Mouse (Mus musculus): Measurements from ENCODE around the gene Kctd19.

Kctd19 gene

DNA sequence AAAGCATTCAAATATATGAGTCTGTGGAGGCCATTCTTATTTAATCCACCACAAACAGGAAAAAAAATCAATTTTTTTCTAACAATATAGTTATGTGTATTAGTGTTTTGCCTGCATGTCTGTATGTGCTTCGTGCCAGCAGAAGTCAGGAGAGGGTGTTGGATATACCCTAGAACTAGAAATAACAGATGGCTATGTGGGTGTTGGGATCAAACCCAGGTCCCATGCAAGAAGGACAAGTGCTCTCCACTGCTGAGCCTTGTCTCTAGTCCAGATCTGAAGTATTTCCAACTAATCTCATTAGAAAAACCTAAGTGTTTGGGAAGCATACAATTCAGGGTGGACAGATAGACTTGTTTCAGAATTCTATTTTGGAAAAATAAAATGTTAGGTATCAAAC is 8.7 kb upstream of the Kctd19 start:
- no peak for DNase-seq (ENCODE audit: low read depth, low spot score)

DNA sequence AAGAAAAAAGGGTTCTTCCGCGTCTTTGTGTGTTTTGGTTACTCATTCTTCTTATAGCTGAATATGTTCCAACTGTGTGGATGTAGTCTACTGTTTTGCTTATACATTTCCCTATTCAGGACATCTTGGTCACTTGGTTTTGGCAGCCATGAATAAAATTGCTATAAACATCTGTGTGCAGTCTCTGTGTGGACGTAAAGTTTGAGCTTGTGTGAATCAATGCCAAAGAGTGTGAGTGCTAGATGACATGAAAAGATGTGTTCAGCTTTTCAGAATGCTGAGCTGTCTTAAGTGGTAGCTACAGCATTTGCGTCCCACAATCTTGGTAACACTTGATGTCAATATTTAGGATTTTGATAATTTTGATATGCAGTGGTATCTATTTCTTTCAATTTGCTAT is 6.5 kb upstream of the Kctd19 start:
- DNase-seq (ENCODE audit: low read depth, low spot score): no peak

DNA sequence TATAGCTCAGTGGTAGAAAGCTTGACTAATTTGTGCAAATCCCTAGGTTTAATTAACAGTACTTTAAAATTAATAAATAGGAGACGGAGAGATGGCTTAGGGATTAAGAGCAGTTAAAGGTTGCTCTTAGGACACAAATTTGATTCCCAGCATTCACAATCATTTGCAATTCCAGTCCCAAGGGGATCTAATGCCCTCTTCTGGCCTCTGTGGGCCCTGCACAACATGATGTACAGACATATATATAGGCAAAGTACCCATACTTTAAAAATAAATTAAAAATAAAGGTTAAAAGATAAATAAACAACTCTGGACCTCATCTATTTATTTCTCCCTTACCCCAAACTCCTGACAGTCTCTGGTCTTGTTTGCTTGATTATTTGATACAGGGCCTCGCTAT is 5.7 kb upstream of the Kctd19 start:
- DNase-seq (ENCODE audit: low read depth, low spot score): no peak

GRCm38 (mm10) chr8:105409947-105410346 is 3.4 kb downstream of the Kctd19 start:
- no peak for DNase-seq (ENCODE audit: low read depth, low spot score)

GRCm38 (mm10) chr8:105408331-105408730 is 5.0 kb downstream of the Kctd19 start:
- no peak for DNase-seq (ENCODE audit: low read depth, low spot score)

GRCm38 (mm10) chr8:105406416-105406815 is 6.9 kb downstream of the Kctd19 start:
- DNase-seq (ENCODE audit: low read depth, low spot score): no peak

DNA sequence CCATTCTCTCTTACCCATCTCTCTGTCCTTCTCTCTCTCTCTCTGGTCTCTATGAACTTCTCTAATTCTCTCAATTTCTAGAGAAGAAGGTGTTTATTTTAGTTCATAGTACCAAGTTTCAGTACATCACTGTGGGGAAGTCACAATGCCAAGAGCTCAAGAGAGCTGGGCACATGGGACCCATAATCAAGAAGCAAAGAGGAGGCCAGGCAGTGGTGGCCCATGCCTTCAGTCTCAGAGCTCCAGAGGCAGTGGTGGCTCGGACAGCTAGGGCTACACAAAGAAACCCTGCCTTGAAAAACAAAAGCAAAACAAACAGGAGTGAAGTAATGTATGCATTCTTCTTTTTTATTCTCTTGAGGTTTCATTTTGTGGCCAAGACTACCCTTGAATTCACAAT is 8.8 kb downstream of the Kctd19 start:
- no peak for DNase-seq (ENCODE audit: low read depth, low spot score)

DNA sequence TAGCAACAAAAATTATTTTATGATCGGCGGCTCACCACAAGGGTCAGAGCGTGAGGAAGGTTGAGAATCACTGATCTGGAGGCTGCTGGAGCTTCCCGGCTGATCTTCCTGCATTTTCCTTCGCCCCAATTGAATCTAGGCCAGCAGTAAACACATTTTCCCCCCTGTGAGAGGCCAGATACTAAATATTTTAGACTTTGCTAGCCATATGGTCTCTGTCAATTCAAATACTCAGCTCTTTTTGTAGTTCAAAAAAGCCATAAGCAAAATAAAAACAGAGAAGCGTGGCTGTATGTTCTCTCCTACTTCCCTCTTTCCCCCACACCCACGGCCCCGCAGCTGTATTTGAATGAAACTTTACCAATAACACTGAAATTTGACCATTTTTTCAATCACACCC is 9.8 kb downstream of the Kctd19 start:
- no peak for DNase-seq (ENCODE audit: low read depth, low spot score)

DNA sequence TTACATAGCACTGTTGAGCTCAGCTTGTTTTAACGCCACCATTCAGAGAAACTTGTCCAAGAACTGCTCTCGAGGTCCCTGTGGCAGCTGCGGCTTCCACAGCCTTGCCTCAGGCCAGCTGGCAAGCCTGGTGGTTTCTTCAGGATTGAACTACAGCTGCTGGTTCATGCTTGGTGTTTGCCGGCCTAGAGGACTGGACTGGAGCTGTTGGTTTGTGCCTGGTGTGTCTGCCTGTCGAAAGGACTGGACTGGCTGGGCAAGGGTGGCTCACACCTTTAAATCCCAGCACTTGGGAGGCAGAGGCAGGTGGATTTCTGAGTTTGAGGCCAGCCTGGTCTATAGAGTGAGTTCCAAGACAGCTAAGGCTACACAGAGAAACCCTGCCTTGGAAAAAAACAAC is 13.3 kb downstream of the Kctd19 start:
- DNase-seq (ENCODE audit: low read depth, low spot score): no peak

DNA sequence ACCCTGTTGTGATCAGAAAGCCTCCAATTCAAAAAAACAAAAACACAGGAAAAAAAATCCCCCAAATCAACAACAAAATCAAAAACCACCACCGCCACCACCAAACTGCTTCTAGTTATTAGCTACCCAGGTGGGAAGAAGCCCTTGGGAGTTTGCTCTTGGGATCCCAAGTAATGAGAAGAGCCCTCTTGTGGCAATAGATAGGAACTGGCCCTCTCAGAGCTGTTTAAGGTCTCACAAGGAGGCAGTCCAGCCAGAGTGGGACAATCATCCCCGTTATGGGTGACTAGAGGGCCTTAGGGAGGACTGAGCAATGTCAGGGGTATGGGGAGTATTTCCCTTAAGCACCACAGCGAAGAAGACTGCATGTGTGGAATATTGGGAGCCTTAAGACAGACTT is 15.6 kb downstream of the Kctd19 start:
- DNase-seq (ENCODE audit: low read depth, low spot score): no peak

DNA sequence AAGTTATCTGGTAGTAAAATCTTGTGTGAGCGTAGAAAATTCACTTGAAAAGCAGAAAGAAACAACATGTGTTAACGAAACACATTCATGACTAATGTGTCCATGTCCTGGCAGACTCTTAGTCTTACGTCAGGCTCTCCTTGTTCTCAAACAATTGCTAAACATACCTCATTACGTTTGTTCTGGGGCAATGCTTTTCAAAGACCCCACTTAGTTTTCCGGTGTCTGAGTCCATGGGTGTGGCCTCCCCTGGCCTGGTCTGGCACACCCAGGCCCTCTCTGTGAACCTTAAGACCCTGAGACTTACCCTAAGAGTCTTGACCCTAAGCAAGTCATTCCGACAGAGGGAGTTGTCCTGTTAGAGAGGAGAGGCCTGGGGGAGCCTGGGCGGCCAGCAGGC is 19.4 kb downstream of the Kctd19 start:
- DNase-seq (ENCODE audit: low read depth, low spot score): no peak

DNA sequence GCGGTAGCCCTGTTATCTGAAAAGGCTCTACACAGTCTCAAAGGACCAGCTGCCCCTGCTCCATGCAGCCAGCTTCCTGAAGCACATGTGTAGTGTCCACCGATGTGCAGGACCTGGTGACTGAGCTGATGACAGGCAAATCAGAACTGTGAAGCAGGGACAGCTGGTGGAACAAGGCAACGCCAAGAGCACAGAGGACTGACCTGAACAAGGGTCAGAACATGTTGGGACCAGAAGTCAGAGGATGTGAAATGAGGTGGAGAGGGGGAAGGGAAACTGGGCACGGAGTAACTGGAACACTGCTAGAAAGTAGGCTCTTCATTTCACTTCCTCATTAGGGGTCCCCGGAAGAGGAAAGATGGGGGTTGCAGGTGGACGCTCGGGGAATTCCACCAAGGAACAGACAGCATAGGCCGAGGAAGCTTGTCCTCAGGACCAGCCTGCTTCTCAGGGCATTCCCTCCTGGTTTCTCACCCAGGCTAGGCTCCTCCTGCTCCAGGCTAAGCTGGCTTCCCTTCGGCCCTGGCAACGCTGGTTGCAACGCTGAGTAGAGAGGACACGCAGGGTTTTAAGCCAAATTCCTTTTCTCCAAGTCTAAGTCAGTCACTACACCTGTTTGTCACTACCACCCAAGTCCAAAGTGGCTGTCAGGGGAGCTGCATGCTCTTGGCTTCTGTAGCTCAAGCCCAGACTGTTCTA is 20.1 kb downstream of the Kctd19 start:
- DNase-seq (ENCODE audit: low read depth, low spot score): no peak

GRCm38 (mm10) chr8:105389096-105389495 is 24.2 kb downstream of the Kctd19 start:
- DNase-seq (ENCODE audit: low read depth, low spot score): no peak

- DNase-seq (ENCODE audit: low read depth, low spot score): no peak
Measured at GRCm38 (mm10) chr8:105387151-105387550, 26.2 kb downstream of the Kctd19 start.

- DNase-seq (ENCODE audit: low read depth, low spot score): no peak
Measured at GRCm38 (mm10) chr8:105384070-105384469, 29.2 kb downstream of the Kctd19 start.

GRCm38 (mm10) chr8:105380308-105380707 is 33.0 kb downstream of the Kctd19 start:
- no peak for DNase-seq (ENCODE audit: low read depth, low spot score)

GRCm38 (mm10) chr8:105378673-105379072 is 34.6 kb downstream of the Kctd19 start:
- no peak for DNase-seq (ENCODE audit: low read depth, low spot score)

DNA sequence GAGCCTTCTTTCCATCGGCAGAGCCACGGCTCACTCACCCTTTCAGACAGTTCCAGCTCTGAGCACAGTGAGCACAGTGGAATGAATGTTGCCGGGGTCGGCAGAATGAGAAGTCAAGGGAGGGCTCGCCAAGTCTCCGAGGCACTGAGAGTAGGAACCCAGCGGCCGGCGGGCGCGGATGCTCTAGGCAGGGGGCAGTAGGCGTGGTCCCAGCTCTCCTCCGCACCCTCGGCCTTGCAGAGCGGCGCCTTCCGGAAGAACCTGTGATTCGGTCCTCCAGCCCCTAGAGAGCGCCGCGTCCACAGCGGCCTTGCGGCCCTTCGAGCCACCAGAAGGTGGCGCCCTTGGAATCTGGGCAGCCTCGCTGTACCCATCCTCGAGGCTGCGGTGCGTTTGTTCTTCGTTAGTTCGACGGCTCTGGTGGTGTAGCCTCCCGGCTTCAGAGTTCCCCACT is 38.8 kb downstream of the Kctd19 start:
- peak; percentile 20 for DNase-seq (ENCODE audit: low read depth, low spot score)

- DNase-seq (ENCODE audit: low read depth, low spot score): no peak
Measured at GRCm38 (mm10) chr8:105373032-105373431, 40.3 kb downstream of the Kctd19 start, which contains the start of gene Plekhg4. Plekhg4 (plus strand) TSS chr8:105373274.

GRCm38 (mm10) chr8:105372473-105372872 is 40.8 kb downstream of the Kctd19 start:
- no peak for DNase-seq (ENCODE audit: low read depth, low spot score)

DNA sequence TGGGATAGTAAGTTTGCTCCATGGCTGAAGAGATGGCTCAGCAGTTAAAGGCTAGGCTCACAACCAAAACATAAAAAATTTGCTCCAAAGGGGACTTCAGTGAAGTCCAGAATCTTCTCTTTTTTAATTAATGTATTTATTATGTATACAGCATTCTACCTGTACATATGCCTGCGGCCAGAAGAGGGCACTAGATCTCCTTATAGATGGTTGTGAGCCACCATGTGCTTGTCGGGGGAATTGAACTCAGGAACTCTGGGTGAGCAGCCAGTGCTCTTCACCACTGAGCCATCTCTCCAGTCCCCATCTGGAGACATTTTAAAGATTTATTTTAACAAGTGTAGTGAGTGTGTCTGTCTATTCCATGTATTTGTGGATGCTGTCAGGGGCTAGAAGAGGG is 46.2 kb downstream of the Kctd19 start:
- no peak for DNase-seq (ENCODE audit: low read depth, low spot score)

DNA sequence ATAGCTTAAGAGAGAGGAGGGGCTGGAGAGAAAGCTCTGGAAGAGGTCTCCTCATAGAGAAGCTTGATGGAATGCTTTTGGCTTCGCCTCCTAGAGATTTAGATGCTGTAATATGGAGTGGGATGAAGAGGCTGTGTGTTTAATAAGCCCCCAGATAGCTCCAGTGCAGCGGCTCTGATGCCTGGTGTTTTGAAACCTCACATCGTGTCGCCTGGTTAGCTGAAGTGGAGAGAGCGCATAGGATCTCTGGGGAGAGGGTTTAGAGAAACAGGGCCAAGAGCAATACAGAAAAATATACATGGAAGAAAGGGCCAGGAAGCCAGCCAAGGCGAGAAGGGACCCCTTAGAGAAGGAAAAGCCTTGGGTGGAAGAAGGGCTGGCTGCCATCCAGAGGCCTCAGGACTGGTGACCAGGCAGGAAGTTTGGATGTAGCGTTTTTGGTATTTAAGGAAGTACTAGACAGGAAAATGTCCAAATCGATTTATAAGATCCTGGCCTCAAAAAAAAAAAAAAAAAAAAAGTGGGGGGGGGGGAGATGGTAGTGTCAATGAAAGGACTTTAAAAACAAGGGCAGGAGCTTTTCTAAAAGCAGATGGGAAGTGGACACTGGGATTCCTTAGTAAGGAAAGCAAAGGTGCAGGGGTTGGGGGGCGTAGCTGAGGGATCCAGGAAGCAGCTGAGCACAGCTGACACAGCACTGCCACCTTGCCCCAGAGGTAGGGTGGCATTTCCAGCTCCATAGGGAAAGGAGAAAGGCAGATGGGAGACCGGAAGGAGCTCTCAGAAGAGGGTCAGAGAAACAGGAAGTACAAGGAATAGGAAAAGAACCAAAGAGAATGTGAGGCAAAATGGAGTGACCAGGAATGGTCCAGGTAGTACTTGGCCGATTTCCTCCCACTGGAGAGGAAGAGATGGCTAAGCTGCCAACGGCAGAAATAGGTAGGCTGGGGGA is 51.3 kb downstream of the Kctd19 start:
- no peak for DNase-seq (ENCODE audit: low read depth, low spot score)

DNA sequence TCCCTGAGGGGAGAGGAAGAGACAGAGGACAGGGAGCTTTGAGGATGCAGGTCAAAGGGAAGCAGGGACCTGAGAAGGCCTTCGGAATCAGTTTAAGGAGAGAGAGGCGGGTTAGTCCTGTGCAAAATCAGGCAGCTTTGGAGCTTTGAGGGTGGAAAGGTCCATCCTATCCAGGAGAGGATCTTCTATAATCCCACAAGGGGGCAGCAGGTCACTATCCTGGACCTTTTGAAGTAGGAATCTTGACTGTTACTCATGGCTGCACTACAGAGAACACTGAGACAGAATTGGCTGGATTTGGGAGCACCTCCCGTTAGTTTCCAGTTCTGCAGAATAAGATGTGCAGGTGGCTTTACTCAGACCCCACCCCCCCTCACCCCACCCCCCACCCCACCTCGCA is 53.7 kb downstream of the Kctd19 start:
- no peak for DNase-seq (ENCODE audit: low read depth, low spot score)

All from embryo, embryonic 11.5 days (tissue).